Mouse (Mus musculus): ENCODE data around the gene Nav2. TPM values are rescaled to one million over a fixed set of nuclear protein-coding genes. Genes with fewer than 3 reads are reported as not detected.

Nav2 gene
- total and polyA plus RNA-seq, 3 experiments: 2.0 to 2.7 TPM; not detected in 1

DNA sequence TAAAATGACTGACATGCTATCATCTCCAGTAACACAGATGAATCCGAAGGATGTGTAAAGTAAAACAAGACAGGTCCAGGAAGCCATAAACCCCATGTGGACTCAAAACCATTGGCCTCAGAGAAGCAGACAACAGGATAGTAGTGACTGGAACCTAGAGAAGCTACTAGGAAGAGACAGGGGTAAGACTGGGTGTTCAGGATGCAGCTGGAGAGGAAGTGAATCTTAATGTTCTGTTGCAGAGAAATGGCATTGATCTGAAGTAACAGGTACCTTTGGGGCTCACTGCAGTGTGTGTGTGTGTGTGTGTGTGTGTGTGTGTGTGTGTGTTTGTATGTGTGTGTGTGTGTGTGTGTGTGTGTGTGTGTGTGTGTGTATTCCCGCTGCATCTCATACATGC, 231.2 kb downstream of the Nav2 start:
- no peak for DNase-seq (ENCODE audit: low read depth, low spot score)
- Histone ChIP-seq H3K4me1 (ENCODE audit: control insufficient read depth in 1 of 2, insufficient read depth in 2 of 2, low read length in 2 of 2) (no peaks in the 10 kb centered on the region), H3K36me3 (ENCODE audit: control insufficient read depth in 1 of 2, insufficient read depth in 2 of 2, low read length in 2 of 2) (no peaks in the 10 kb centered on the region), H3K9me3 (replicated peaks; ENCODE audit: insufficient read depth, low read length) (no peaks in the 10 kb centered on the region), H3K79me2 (ENCODE audit: control insufficient read depth, insufficient read depth, low read length, poor library complexity) (no peaks in the 10 kb centered on the region), H3K4me3 (ENCODE audit: control insufficient read depth in 1 of 2, insufficient read depth in 1 of 2, low read depth in 2 of 2, low read length in 2 of 2) (no peak overlapping the region), H3K27me3 (ENCODE audit: control insufficient read depth in 1 of 2, insufficient read depth in 2 of 2, low read length in 2 of 2) (no peaks in the 10 kb centered on the region), H3K27ac (ENCODE audit: control insufficient read depth, low read depth, low read length) (no peak overlapping the region), H3K9ac (ENCODE audit: control insufficient read depth, low read depth, low read length, poor library complexity, severe bottlenecking) (no peak overlapping the region)
- TF ChIP-seq MAZ (IDR thresholded peaks at IDR 0.05; ENCODE audit: low read depth, low read length) (no peak), POLR2AphosphoS2 (IDR thresholded peaks at IDR 0.05; ENCODE audit: low read length) (no peak), MEF2A (IDR thresholded peaks at IDR 0.05; ENCODE audit: extremely low read depth, insufficient replicate concordance, low read depth, low read length, poor library complexity, severe bottlenecking) (no peak), NRF1 (IDR thresholded peaks at IDR 0.05; ENCODE audit: insufficient read depth, low read depth, low read length, poor library complexity, severe bottlenecking) (no peak), ETS1 (IDR thresholded peaks at IDR 0.05; ENCODE audit: low read depth, low read length) (no peak), TCF12 (IDR thresholded peaks at IDR 0.05; ENCODE audit: low read depth, low read length) (no peak), SIN3A (IDR thresholded peaks at IDR 0.05; ENCODE audit: low read length) (no peak), NELFE (IDR thresholded peaks at IDR 0.05; ENCODE audit: low read depth, low read length) (no peak), MAX (IDR thresholded peaks at IDR 0.05; ENCODE audit: low read length) (no peak), ZC3H11A (IDR thresholded peaks at IDR 0.05; ENCODE audit: low read depth, low read length) (no peak)

DNA sequence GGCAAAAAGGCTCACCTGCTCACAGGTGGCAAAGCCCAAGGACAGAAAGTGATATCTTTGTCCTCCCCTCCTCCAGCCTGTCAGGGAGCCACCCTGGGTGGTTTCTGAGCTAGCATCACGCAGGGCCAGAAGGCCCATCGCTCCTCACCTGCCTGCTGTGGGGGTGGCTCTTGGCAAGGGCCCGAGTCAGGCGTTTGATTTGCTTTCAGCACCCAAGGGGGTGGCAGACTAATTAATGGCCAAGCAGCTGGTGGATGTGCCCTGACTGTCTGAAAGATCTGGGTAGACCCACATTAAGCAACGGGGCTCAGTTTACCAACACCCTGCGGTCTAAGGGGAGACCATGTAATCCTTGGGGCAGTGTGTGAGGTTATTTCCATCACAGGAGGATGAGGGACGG, 235.4 kb downstream of the Nav2 start:
- no peaks in the 10 kb centered on the region for H3K36me3 ChIP-seq (ENCODE audit: control insufficient read depth in 1 of 2, insufficient read depth in 2 of 2, low read length in 2 of 2)
- TF ChIP-seq GATA1 (IDR thresholded peaks at IDR 0.05; ENCODE audit: low read depth, low read length): no peak
- TF ChIP-seq CTCF (IDR thresholded peaks at IDR 0.05 in 2 of 3, conservative IDR thresholded peaks at IDR 0.05 in 1 of 3; ENCODE audit: control insufficient read depth in 1 of 3, insufficient read depth in 1 of 3, low read depth in 2 of 3, low read length in 3 of 3, poor library complexity in 1 of 3, severe bottlenecking in 1 of 3): no peak
- TF ChIP-seq MEF2A (IDR thresholded peaks at IDR 0.05; ENCODE audit: extremely low read depth, insufficient replicate concordance, low read depth, low read length, poor library complexity, severe bottlenecking): no peak
- no peak for TF ChIP-seq TCF12 (IDR thresholded peaks at IDR 0.05; ENCODE audit: low read depth, low read length)
- TF ChIP-seq GABPA (IDR thresholded peaks at IDR 0.05; ENCODE audit: low read depth, low read length): no peak
- no peak for TF ChIP-seq JUND (IDR thresholded peaks at IDR 0.05; ENCODE audit: low read depth, low read length)
- no peak for TF ChIP-seq POLR2AphosphoS5 (IDR thresholded peaks at IDR 0.05; ENCODE audit: borderline replicate concordance, low read depth, low read length)
- TF ChIP-seq SMC3 (IDR thresholded peaks at IDR 0.05; ENCODE audit: low read depth, low read length): no peak
- TF ChIP-seq USF1 (IDR thresholded peaks at IDR 0.05; ENCODE audit: low read depth, low read length): no peak
- TF ChIP-seq TBP (IDR thresholded peaks at IDR 0.05; ENCODE audit: low read depth, low read length): no peak
- no peak for TF ChIP-seq NELFE (IDR thresholded peaks at IDR 0.05; ENCODE audit: low read depth, low read length)
- no peak for TF ChIP-seq MYC (IDR thresholded peaks at IDR 0.05; ENCODE audit: low read depth, low read length)

More for the DNA sequence above, 235.4 kb downstream of the Nav2 start:
- Histone ChIP-seq H3K4me1 (ENCODE audit: control insufficient read depth in 1 of 2, insufficient read depth in 2 of 2, low read length in 2 of 2) (no peaks in the 10 kb centered on the region), H3K4me3 (ENCODE audit: control insufficient read depth in 1 of 2, insufficient read depth in 1 of 2, low read depth in 2 of 2, low read length in 2 of 2) (no peak overlapping the region), H3K9ac (ENCODE audit: control insufficient read depth, low read depth, low read length, poor library complexity, severe bottlenecking) (no peak overlapping the region), H3K27me3 (ENCODE audit: control insufficient read depth in 1 of 2, insufficient read depth in 2 of 2, low read length in 2 of 2) (no peaks in the 10 kb centered on the region), H3K9me3 (replicated peaks; ENCODE audit: insufficient read depth, low read length) (no peaks in the 10 kb centered on the region), H3K79me2 (ENCODE audit: control insufficient read depth, insufficient read depth, low read length, poor library complexity) (no peaks in the 10 kb centered on the region), H3K27ac (ENCODE audit: control insufficient read depth, low read depth, low read length) (no peak overlapping the region)
- no peak for DNase-seq (ENCODE audit: low read depth, low spot score)

All from MEL (cell line).